Mouse (Mus musculus) frontal cortex, postnatal 36 days (tissue): ENCODE results near the gene Shisa9.

ENCODE experiments used
- DNase-seq, 2 experiments: peaks; one replicate each; pipeline ENCODE4 v3.0.0; 2022; ENCODE audit warnings: low spot score in 2 of 2

Gene Shisa9

GRCm38 (mm10) chr16:12307318-12307965, 323.5 kb downstream of the Shisa9 start:
- DNase-seq = no peak

- no peak for DNase-seq
Measured at GRCm38 (mm10) chr16:12309826-12310225, 325.9 kb downstream of the Shisa9 start.

- no peak for DNase-seq
Measured at GRCm38 (mm10) chr16:12315627-12316026, 331.7 kb downstream of the Shisa9 start.
